Mouse (Mus musculus): ENCODE measurements around the gene Xab2.

Xab2 gene

DNA sequence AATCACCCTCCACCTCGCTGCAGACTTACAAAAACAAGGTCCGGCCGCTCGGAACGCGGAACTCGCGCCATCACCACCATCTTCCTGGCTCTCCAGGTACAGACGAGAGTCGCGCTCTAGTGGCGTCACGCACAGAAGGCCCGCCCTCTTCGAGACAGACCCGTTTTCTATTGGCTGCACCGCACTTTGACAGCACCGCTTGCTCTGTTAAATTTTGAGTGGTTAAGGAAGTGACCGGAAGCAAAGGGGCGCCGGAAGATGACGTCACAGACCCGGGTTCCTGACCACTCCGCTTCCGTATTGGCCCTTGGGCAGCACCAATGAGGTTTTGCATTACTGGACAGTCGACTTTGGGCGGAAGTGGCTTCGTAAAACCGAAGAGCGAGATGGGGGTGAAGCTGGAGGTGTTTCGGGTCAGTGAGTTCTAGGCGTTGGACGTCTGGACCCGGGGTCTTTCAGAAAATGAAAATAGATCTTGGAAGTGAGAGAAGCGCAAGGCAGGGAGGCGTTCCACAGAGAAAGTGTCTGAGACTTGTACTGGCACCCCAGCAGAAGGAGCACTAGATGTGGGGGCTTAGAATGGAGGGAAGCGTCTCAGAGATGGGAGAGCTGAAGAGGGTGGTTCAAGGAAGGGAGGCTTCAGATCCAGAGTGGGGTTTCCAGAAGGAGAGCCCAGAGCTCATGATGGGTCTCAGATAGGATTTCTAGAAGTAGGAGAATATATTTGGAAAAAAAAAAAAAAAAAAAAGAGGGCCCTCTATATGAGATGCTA is at the start of gene Xab2, which contains the start of gene Pet100:
Gene Xab2 (minus strand): TSS at position 118 of the 772 bp plus-strand sequence.
Gene Pet100 (plus strand): TSS at position 350 of the 772 bp plus-strand sequence.
- peak; percentile 95 for DNase-seq

DNA sequence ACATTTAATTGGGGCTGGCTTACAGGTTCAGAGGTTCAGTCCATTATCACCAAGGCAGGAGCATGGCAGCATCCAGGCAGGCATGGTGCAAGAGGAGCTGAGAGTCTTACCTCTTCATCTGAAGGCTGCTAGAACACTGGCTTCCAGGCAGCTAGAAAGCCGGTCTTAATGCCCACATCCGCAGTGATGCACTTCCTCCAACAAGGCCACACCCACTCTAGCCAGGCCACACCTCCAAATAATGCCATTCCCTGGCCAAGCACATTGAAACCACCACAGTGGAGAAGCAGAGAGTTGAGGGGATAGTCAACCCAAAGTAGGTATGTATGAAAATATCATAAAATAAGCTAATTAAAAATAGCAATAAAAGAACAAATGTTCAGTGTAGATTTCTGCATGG is 49.3 kb upstream of the Xab2 start:
- DNase-seq, result no peak

DNA sequence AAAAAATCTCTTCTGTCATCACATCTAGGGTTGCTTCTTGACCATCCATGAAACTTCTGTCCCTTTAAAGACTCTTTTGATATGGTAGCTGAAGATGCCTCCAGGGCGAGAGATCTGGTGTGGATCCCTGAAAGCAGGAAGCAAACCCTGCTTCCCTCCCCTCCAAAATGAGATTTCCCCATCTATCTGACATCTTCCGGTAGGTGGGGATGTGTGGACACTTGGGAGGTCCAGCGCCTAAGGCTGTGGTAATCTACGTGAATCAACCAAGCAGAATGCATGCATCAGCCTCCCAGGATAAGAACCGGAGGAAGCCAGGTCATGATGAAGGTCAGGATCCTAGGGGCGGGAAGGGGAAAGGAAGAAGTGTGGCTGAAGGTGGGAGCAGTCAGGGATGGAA is 44.4 kb upstream of the Xab2 start, which contains the start of gene Mcemp1:
Gene Mcemp1 (plus strand): TSS at position 248 of the 400 bp plus-strand sequence.
- DNase-seq, result no peak

DNA sequence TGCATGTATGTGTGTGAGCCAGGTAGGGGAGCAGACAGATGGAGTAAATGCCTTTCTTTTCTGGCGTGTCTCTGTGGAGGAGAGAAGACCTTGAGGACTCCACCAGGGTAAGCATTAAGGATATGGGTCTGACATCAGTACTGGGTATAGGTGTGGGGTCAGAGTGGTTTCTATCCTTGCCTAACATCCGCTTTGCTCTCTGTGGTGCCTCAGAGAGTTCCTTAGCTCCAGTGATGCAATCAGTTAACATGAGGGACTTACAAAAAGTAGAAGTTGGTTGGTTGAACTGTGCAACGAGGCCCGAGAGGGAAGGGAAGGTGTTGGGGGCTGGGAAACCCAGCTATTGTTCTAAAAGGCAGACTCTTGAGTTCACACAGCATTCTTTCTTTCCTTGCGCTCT is 43.3 kb upstream of the Xab2 start:
- no peak for DNase-seq

DNA sequence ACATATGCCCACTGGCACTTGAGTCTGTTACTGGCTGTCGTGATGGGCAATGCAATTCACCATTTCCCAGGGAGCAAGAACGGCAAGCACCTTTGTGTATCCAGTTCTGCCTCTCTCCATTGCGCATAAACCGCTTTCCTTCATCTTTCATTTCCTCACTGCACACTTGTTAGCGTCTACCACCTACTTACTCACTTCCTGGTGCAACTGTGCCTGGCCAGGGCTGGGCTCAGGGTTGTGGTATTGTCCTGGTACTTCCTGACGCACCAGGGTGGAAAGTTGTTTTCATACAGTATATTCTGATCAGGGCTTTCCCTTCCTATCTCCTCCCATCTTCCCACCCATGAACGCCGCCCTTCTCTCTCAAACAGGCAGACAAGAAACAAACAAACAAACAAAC is 39.8 kb upstream of the Xab2 start:
- no peak for DNase-seq

DNA sequence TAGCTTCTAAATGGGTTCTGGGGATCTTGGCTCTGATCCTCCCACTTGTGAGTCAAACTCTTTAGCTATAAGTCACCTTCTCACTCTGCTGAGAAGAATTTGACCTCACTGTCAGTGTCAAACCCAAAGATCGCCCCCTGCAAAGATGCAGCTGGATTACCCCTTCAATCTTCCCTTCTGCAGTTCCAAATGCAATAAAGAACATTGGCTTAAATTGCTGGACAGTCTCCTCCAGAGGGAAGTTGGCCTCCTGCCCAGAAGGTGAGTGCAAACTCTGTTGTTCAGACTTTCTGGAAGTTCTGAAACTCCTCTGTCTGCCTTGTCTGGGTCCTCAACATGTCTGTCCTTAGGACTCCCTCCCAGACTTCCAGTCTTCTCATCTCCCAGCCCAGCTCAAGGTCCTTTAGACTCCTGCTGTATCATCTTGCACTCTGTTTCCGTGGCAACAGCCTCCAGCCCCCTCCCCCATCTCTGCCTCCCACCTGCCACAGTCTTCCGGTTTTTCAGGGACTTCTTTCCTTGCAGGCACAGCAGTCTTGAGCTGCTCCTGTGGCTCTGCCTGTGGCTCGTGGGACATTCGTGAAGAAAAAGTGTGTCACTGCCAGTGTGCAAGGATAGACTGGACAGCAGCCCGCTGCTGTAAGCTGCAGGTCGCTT is 35.7 kb upstream of the Xab2 start:
- no peak for DNase-seq

DNA sequence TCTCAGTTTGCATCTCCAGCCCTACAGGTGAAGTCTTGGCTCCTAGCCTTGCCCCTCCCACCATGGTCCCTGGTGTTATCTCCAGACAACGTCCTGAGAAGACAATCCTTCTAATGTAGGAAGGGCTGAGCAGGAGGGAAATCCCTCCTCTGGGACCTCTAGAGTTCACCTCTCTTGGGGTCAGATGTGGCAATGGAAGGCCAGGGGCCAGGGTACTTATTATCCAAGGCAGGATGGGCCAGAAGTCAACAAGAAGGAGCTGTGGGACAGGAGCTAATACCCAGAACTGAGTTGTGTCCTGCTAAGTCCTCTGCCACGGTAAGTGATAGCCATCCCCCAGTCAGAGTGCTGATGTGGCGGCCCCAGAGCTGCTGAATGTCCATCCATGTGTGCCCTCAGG is 34.4 kb upstream of the Xab2 start, which contains the start of gene Retn:
Gene Retn (plus strand): TSS at position 245 of the 400 bp plus-strand sequence.
- no peak for DNase-seq

DNA sequence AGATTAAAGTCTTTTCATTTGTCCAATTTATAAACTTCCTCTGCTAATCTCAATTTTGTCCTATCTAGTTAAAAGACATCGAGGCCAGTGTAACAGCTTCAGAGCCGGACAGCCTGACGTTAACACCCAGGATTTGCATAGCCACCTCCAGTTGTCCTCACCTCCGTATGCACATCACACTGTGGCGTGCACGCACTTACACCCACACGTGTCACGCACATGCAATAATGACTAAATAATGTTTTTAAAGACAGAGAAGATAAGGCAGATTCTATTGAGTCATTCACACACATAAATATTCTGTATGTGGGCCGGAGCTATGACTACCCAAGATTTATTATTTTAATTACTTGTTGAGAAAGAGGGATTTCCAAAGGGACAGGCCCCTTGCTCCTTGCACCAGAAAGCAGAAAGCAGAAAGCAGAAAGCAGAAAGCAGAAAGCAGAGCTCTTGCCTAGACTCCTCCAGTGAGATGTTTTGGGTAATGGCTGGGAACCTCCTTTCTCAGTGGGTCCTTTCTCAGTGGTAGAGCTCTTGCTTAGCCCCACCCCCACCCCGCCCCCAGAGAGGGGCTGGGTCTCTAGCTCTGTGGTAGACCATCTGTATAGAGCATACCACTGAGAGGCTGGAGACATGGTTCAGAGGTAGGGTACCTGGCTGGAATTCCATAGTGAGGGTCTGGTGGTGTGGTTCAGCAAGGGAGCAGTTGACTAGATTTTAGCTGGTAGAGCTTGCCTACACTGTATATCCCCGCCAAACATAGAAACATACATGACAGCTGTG is 33.8 kb upstream of the Xab2 start:
- DNase-seq, result no peak

DNA sequence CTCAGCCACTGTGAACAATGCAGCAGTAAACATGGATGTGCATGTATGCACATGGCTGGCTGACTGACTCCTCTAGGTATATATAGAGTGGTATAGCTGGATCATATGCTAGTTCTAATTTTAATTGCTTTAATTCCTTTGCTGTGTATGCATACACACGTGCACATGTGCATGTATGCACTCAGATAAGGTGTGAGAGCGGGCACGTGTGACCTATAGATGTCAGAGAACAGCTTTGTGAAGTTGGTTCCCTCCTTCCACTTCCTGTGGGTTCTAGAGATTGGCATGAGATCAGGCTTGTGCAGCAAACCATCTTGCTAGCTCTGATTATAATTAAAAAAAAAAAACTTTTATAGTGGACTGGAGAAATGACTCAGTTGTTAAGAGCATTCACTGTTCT is 31.7 kb upstream of the Xab2 start:
- no peak for DNase-seq

DNA sequence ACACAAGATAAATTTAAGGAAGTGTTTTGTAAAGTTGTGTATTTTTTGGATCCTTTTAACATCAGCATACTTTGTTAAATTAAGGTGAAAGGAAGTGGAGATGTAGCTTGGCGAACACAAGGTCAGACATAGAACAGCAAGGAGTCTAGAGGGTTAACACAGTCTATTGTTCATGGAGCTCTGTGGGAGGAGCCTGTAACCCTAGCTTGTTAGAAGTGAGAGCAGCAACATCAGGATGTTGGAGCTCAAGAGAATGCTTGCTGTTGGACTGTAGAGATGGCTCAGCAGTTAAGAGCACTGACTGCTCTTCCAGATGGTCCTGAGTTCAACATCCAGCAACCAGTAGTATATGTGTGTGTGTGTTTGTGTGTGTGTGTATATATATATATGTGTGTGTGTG is 27.9 kb upstream of the Xab2 start:
- no peak for DNase-seq

DNA sequence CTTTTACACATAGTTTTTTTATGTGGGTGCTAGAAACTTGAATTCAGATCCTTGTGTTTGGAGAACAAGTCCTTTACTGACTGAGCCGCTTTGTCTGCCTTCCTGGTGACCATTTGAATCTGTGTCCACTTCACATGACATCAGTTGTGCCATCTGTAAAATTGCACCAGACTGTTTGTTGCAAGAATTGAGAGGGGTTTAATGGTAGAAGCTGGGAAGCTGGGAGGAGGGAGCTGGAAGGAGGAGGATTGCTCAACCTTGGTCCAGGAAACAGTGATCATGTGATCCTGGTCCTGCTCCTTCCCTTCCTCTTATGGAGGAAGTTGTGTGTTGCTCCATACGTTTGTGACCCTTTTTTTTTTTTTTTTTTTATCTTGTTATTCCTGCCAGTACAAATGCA is 27.2 kb upstream of the Xab2 start:
- no peak for DNase-seq

DNA sequence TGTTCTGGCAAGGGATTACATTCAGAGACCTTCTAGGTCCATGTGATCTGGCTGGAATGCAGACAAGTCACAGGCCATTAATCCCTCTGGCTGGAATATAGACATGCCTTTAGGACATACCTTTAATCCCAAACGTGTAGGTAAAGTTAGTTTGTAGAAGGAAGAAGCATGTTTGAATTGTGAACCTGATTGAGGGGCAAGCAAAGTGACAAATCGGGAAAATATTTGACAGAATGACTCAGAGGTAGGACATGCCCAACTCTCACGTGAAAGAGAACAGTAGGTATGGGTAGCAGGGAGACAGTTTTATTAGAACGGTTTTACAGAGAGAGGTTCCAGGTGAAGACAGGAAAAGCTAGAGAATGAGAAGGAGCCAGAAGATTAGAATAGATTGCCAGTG is 26.4 kb upstream of the Xab2 start:
- no peak for DNase-seq

DNA sequence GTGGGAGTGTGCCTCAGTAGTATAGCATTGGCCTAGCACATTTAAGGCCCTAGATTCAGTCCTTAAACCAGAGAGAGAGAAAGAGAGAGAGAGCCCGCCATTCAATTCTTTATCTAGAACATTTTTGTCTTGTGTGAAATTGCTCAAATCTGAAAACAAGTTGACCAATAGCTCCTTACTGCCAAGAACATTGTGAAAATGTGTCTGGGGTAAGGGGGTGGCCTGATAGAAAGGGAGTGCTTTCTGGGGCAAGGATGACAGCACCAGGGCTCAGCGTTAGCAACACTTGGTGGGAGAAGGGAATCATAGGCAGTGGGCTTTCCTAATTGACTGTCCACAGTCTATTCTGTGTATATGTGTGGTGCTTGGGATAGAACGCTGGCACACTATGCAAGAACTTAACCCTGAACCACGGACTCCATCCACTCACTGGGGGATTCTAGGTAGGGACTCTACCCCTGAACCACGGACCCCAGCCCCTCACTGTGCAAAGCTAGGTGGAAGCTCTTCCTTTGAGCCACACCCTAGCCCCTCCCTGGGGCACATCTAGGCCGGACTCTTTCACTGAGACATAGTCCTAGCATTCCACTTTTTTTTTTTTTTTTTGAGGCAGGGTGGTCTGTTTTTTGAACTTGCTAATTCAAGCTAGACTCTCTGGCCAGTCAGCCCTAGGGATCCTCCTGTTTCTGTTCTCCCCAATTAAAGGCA is 25.9 kb upstream of the Xab2 start:
- no peak for DNase-seq

DNA sequence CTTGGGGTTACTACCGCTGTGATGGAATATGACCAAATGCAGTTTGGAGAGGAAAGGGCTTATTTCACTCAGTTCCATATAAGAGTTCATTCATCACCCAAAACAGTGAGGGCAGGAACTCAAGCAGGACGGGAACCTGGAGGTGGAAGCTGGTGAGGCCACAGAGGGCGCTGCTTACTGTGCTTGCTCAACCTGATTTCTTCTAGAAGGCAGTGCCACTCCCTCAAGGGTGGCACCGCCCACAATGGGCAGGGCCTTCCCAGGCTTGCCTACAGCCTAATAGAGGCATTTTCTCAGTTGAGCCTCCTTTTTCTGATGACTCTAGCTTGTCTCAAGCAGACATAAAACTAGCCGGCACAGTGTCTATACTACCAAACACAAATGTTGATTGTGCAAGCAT is 24.7 kb upstream of the Xab2 start:
- DNase-seq, result peak; percentile 54

DNA sequence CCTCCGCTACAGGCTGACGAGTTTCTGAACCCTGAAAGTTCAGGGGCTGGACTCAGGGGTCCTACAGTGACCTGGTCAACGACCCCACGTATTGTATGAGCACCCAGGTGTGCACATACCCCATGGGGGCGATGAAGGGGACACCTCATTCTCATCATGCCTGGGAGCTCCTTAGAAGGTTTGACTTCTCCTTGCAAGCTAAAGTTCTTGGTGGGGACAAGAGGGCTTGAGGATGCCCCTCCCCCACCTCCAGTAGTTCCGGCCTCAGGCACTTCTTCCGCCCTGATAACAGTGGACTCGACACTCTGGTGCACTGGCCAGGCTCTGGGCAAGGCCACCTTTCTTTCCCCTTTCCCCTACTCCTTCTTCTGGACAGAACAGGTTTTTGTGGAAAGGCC is 10.4 kb upstream of the Xab2 start:
- DNase-seq, result peak; percentile 37

DNA sequence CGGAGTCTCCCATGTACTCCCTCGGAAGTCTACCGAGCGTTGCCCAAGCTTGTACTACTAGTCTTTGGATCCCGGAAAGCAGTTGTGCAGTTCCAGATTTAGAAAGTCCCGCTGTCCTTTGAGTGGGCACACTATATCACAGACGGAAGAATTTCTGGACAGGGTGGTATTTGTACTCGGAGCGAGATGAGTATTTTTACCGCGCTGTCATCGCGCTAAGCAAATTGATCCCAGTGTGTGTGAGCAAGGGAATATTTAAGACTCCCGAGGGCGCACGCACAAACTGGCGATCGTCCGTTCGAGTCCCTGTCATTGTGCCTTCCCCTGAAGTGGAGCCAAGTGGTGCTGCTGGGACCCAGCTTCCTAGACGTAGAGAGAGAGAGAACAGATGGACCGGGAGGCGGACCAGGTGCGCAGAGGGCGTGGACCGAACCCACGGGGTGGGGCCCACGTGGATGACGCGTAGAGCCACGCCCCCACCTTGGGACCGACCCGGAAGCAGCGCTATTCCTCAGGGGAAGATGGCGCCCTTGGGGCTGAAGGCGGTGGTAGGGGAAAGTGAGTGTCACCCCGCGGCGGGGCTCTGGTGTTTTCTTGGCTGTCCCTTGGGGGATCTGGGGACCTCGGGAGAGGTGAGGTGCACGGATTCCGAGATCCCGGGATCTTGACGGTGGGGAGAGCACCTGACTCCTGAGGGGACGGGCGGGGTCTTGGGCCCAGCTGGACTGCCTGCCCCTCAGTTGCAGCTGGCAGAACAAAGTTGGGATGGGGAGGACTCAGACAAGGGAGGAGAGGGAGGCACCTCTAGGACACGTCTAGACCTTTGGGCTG is 9.7 kb upstream of the Xab2 start, which contains the start of gene Stxbp2:
Gene Stxbp2 (plus strand): TSS at position 309 of the 831 bp plus-strand sequence.
- DNase-seq, result peak; percentile 92

DNA sequence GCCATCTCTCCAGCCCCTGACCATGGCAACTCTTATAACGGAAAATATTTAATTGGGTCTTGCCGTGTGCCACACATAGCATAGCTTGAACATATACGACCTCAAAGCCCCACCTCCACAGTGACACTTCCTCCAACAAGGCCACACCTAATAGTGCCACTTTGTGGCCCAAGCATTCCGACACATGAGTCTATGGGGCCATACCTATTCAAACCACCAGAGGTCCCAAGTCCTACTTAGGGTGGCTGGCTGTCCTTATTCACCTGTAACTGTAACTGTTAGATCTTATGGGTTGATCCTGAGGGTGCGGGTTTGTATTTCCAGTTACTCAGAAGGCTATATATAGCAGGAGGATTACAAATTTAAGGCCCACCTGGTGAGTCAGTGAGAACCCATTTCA is 6.9 kb upstream of the Xab2 start:
- DNase-seq, result peak; percentile 46

DNA sequence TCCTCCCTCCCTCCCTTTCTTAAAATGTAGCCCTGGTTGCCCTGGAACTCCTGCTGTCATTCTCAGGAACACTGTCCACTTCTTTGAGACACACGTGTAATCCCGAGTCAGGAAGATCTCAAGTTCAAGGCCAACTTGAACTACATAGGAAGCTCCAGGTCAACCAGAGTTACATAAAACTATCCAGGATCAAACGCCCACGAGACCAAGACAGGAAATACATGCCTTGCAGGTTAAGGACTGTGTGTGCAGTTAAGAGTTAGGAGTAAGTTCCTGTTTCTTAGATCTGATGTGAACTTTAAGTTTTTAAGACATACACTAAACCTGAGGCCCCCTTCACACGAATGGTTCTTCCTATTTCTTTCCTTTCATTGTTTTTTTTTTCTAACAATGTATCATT is 5.9 kb upstream of the Xab2 start:
- DNase-seq, result no peak

DNA sequence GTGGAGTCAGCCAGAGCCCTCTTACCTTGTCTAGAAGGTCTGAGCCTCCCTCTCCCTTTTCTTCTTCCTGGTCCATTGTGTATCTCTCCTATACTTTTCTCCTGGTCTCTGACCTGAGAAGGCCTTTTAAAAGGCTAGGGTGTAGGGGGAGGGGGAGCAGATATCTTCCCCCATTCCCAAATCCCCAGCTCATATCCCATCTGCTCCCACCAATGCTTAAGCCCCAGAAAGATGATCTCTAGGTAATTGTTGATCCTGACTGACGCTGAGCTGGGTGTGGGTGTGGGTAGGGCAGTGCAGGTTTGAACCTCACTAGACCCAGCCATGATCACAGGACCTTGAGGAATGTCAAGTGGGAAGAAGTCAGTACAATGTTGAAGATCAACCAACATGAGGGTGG is 4.3 kb upstream of the Xab2 start, which contains the start of gene Pcp2:
Gene Pcp2 (minus strand): TSS at position 101 of the 400 bp plus-strand sequence.
- DNase-seq, result no peak

DNA sequence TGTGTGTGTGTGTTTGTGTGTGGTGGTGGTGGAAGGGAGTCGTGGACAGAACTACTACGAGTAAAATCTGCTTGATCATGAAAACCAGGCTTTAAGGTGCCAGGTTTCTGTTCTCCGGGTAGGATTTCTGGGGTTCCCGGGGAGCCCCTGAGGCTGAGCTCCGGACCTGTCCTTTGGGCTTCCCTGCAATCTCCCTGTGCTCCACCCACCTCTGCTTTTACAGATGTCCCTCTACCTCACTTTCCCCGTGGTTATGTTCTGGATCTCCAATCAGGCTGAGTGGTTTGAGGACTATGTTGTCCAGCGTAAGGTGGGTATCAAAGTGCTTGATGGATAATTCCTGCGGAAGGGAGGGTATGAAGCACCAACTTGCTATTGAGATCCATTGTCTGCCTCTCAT is 1.0 kb upstream of the Xab2 start:
- no peak for DNase-seq

DNA sequence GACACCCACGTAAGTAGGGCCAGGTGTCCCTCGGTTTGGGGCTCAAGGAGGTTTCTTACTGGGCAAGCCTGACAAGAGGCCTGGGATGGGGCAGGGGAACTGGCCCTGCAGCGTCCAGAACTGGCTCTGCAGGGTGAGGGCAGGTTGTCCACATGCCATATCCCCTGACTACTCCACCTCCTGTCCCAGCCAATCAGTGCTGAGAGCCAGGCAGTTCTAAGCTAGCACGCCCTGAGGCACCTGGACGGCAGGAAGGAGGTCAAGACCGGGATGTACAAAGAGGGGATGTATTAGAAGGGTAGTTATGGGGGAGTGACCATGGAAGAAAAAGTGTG is 11.3 kb downstream of the Xab2 start:
- DNase-seq, result no peak

Measured in thymus, postnatal 14 days (tissue).